Mouse (Mus musculus) gastrocnemius, postnatal 14 days (tissue): Measurements from ENCODE around the gene Arid3c. TPM values are rescaled to one million over a fixed set of nuclear protein-coding genes. Genes with fewer than 3 reads are reported as not detected.
"Not testable (repeated sequence)": the region's sequence is repeated elsewhere in the genome, so short reads cannot be mapped to it uniquely, and the experiment has no call there.

Experiments
- DNase-seq: peaks from one replicate; pipeline ENCODE4 v3.0.0; 2021; ENCODE audit warnings: mixed read lengths
- intact Hi-C: fragments of 180-260 bp; cut with DNase I; formaldehyde crosslinking; loops from one replicate; pipeline ENCODE4 v1.15.1; 2025; ENCODE audit warnings: low total_unique reads
- total RNA-seq, 2 experiments: library from RNA; stranded (reverse); gene quantifications; 2 replicates each; pipeline ENCODE4 v1.2.3; 2021

Gene Arid3c
- total RNA-seq, 2 experiments from 2014 or later, result not detected

DNA sequence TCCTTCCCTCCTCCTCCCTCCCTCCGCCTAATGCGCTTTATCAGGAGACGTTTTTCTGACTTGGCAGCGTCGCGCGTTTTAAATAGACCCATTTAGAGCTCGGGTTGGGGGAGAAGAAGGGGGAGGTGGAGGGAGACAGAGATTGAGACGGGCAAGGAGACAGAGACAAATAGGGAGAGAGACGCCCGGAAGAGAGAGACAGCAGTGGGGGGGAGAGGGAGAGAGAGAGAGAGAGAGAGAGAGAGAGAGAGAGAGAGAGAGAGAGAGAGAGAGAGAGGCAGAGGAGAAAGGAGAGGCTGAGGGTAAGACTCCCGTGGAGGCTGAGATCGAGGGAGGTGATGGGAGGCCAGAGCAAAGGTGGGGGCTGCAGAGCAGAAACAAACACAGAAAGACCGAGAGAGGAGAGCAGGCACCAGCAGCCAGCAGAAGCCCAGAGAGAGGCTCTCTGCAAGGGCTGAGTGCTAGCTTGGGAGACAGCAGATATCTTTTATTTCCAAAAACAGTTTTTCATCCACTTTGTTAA is 46.0 kb downstream of the Arid3c start:
- intact Hi-C loops, result not testable (repeated sequence)
- DNase-seq, result peak; percentile 2

DNA sequence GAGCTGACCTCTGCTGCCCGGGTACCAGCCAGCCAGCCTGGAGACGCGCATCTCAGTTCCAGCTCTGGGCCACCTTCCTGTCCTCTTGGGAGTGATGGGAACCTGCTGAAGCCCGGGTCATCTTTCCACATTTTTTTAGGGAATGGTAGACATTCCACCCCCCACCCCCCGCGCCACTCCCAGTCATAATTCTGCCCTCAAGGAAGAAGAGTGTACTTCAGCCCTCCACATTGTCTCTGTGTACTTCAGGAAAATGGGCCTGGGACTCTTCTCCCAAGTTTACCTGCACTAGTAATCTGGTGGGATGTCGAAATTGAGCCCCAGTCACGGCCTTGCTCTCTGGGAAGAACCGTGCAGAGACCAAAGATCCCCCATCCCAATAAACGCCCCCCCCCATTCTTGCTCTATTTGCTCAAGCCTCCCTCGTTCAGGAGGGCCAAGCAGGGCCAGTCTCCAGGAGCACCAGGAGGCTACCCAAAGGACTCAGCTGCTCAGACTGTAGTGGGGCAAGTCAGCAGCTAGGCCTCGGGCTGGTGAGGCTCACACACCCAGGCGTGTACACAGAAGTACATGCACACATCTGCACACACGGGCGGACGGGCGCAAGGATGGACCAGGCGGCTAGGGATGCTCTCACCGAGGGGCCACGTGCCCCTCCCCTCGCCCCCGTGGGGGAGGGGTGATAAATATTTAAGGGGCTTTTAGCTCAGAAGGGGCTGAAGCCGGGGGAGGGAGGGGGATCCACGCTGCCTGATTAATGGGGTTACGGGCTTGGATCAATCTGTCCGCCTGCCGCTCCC is 46.6 kb downstream of the Arid3c start:
- peak; percentile 3 for DNase-seq
- intact Hi-C loops, result not testable (repeated sequence)

- intact Hi-C loops, result not testable (repeated sequence)
- peak; percentile 2 for DNase-seq
These were observed 47.6 kb downstream of the Arid3c start for GRCm38 (mm10) chr4:41683303-41683702.

DNA sequence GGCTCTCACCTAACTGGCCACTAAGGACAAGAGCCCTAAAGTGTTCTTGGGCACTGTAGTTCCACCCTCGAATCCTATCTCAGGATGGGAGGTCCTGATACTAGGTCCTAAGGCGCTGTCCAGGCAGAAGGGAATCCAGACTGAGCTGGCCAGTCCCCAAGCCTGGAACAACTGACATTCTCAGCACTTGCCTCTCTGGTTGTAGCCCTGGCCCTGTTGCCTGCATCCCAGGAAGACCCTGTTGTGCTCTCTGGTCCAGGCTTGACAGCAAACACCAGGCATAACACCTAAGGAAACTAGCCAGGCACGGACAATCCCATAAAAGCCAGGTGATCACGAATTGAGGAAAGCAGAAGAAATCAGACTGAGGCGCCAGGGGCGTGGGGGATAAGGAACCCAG is 48.2 kb downstream of the Arid3c start:
- DNase-seq, result peak; percentile 10
- intact Hi-C loops, result no loop called here

DNA sequence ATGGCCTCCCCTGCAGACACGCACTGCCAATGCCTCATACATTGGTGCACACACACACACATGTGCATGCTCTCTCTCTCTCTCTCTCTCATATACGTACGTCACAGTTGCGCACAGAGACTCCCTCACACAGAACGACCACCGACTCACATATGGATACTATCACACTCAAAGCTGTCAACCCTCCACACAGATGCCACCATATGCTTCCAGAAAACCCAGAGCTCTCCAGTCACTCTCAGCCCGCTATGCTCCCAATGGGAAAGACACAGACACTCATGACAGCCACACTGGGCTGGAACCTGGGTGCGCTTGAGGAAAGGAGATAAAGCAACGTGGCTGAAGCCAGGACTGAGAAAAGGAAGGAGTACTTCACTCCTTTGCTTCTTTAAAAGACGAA is 49.0 kb downstream of the Arid3c start:
- intact Hi-C loops, result no loop called here
- peak; percentile 1 for DNase-seq

DNA sequence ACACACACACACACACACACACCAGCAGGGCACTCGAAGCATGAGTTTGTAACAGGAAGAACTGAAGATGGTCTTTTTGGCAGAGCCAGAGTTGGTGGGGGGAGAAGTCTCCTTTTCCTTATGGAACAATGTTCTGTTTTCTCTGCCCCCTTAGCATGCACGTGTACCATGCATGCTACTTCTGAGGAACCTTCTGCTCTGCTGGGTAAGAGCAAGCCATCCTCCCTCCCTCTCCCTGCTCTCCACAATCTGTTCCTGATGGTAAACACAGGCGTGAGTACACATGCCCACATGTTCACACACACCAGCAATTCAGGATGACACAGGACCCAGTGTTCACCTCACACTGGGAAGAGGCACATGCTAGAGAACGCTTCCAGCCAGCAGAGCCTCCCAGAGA is 49.8 kb downstream of the Arid3c start:
- DNase-seq, result no peak
- intact Hi-C loops, result no loop called here

DNA sequence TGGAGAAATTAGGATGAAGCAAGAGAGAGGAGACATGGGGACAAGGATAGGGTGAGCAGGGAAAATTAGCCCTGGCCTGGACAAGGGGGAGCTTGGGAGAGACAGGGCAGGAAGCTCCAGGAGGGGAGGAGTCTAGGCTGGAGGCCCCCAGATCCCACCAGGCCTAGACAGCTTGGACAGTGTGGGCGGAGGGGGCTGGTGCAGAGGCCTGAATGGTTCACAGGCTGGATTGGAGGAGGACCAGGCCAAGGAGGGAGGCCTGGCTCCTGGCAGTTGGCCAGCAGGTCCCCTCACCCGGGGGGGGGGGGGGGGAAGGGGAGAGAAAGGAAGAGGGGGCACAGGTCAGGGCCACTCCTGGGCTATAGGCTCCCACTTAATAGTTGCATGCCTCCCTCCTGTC is 51.7 kb downstream of the Arid3c start:
- no peak for DNase-seq
- intact Hi-C loops, result no loop called here

DNA sequence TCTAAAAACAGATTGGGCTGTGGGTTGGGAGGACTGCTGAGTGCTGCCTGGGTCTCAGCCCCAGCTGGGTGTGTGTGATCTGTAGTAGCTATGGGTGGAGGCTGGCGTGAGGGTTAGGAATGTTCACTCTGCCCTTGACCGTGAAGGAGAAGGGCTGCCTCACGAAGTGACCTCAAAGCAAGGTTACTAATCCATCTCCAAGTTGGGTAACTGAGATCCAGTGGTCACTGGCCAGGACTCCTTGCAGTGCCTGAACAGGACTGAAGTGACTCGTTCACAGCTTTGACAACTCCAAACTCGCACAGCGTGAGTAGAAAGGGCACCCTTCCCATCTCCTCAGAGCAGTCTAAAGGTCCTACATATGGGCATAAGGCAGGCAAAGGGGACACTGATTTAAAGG is 52.1 kb downstream of the Arid3c start:
- DNase-seq, result no peak

DNA sequence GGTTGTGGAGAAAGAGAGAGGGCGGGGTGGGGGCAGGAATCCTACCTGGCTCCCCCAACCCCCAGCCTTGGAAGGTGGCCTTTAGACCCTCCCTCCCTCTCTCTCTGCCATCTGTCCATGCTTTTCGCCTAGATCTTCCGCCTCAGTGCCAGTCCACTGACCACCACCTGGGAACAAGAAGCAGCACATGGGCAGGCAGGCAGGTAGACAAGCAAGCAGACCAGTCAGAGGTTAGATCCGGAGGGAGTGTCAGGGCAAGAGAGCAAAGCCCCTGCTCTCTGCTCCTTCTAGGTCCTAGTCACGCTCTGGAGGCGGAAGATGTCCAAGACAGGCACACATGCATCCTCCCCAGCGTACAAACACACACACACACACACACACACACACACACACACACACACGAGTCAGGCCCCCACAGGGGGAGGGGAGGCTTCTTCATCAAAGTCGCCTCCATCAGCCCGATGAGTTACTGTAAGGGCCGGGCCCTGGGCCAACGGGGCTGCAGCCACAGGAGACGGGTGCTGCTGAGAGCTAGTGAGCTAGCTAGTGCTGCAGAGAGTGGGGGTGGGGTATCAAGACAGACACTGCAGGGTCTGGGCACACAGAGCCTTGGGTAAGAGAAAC is 53.8 kb downstream of the Arid3c start:
- intact Hi-C loops, result no loop called here
- peak; percentile 58 for DNase-seq

More for the DNA sequence above, 52.1 kb downstream of the Arid3c start:
- intact Hi-C loops, result no loop called here

DNA sequence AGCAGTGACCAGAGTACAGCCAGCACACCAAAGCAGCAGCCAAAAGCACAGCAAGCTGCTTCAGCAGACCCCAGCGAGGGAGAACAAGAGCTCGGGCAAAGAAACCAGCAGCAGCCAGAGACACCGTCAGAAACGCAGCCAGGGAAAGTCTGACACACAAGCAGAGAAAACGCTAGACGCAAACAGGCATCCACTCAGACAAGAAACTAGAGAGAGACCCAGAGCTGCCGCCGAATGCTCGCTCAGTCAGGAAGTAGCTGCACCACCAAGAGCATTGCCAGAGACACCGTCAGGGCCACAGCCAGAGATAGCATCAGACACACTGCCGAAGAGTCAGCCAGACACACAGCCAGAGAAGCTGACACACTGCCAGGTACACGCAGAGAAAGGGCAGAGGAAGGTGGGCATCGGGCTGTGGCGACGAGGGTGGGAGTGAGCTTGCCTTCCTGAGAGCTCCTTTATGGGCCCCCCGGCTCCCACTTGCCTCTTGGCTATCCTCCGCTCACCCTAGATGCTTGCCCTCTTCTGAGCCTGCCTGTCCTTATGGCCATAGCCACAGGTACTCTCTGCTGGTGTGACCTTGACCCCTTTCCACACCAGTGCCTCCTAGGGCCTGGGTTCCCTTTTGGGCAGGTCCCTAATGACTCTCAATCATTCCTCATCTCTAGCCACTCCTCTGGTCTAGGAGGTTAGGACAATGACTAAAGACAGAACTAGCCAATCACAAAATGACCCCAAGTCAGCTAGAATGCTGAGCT is 54.5 kb downstream of the Arid3c start:
- intact Hi-C loops, result no loop called here
- DNase-seq, result no peak

Other genes with a start within 250 kb of the Arid3c start
- gene AI464131, start 228.1 kb downstream of the Arid3c start, total RNA-seq, result 10 to 100 TPM; 60.1 to 60.8 TPM
- gene 1110017D15Rik, start 213.8 kb downstream of the Arid3c start, total RNA-seq, result under 1 TPM in 1 of 2 experiments, not detected in 1; 0.37 TPM
- 10 to 100 TPM; 16.2 to 17.1 TPM for gene Fam219a, start 161.6 kb downstream of the Arid3c start, total RNA-seq
- gene Dnaic1, start 161.4 kb downstream of the Arid3c start, total RNA-seq, result under 1 TPM; 0.47 to 0.58 TPM
- gene Enho, start 90.8 kb downstream of the Arid3c start, total RNA-seq, result 1 to 10 TPM; 6.7 to 9.9 TPM
- 10 to 100 TPM; 15.3 to 38.0 TPM for gene Cntfr, start 34.1 kb downstream of the Arid3c start, total RNA-seq
- 10 to 100 TPM; 49.3 to 56.9 TPM for gene Il11ra1, start 31.2 kb downstream of the Arid3c start, total RNA-seq
- gene Rpp25l, start 17.6 kb downstream of the Arid3c start, total RNA-seq, result 10 to 100 TPM; 40.3 to 49.9 TPM
- gene Dctn3, start 8.0 kb downstream of the Arid3c start, total RNA-seq, result 10 to 100 TPM; 39.6 to 44.8 TPM
- gene Galt, start 24.1 kb upstream of the Arid3c start, total RNA-seq, result 10 to 100 TPM; 26.5 to 27.0 TPM
- 10 to 100 TPM; 12.0 to 15.6 TPM for gene Sigmar1, start 25.0 kb upstream of the Arid3c start, total RNA-seq
- 10 to 100 TPM; 27.3 to 31.4 TPM for gene Ccl27a, start 43.1 kb upstream of the Arid3c start, total RNA-seq
- not detected for gene Gm21541, start 172.5 kb upstream of the Arid3c start, total RNA-seq
- gene Gm20878, start 210.4 kb upstream of the Arid3c start, total RNA-seq, result 1 to 10 TPM in 1 of 2 experiments, under 1 TPM in 1; 0.33 to 2.4 TPM
- under 1 TPM in 1 of 2 experiments, not detected in 1; 0.09 TPM for gene Fam205a4, start 234.9 kb upstream of the Arid3c start, total RNA-seq